Mouse (Mus musculus) cerebellum, postnatal 10 days (tissue): ENCODE results near the gene Ddx27.

Experiments
- DNase-seq, 2 experiments: peaks; one replicate each; pipeline ENCODE4 v3.0.0; 2021; ENCODE audit warnings: mixed read lengths in 2 of 2

Gene Ddx27

DNA sequence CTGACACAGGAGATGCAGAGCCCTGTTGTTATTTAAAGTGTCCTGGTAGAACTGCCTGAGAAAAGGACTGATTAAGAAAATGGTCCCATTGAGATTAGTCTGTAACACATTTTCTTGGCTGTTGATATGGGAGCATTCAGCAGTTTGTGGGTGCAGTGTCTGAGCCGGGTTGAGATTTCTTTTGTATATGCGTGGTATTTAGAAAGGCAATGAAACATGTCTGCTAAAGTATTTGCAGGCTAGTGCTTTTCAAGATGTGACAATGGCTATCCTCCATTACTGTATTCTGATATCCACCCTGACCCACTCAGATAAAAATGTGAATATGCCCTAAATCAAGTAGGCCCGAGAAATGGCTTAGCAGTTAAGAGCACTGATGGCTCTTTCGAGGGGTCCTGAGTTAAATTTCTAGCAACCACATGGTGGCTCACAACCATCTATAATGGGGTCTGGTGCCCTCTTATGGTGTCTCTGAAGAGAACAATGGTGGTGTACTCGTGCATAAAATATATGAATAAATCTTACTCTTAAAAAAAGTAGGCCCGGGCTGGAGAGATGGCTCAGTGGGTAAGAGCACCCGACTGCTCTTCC lies 49.0 kb downstream of the Ddx27 start:
- no peak for DNase-seq

GRCm38 (mm10) chr2:167064601-167065295 lies 49.8 kb downstream of the Ddx27 start:
- DNase-seq = no peak

- no peak for DNase-seq
Measured at GRCm38 (mm10) chr2:167066031-167066430, 51.0 kb downstream of the Ddx27 start.

GRCm38 (mm10) chr2:167066528-167067516 lies 51.8 kb downstream of the Ddx27 start:
- DNase-seq = no peak

DNA sequence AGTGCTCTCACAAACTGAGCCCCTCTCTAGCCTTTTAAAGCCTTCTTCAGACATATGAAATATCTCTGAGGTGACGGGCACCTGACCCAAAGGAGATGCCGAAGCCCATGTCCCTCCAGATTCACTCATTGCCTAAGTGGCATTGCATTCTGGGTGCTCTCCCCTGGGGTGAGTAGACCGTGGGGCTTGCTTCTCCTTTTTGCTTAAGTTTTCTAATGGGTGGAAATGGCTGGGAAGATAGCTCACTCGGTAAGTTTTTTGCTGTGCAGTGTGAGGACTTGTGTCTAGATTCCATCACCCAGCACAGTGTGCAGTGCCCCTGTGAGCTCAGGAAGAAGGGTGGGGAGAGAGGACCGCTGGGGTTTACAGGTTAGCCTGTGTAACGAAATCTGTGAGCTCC lies 52.6 kb downstream of the Ddx27 start:
- DNase-seq = no peak

GRCm38 (mm10) chr2:167070341-167070740 lies 55.3 kb downstream of the Ddx27 start:
- peak; percentile 77 to 81 for DNase-seq

- DNase-seq = no peak
Measured at GRCm38 (mm10) chr2:167071266-167071640, 56.3 kb downstream of the Ddx27 start.

GRCm38 (mm10) chr2:167071641-167072601 lies 56.9 kb downstream of the Ddx27 start:
- peak; percentile 98 to 100 for DNase-seq

DNA sequence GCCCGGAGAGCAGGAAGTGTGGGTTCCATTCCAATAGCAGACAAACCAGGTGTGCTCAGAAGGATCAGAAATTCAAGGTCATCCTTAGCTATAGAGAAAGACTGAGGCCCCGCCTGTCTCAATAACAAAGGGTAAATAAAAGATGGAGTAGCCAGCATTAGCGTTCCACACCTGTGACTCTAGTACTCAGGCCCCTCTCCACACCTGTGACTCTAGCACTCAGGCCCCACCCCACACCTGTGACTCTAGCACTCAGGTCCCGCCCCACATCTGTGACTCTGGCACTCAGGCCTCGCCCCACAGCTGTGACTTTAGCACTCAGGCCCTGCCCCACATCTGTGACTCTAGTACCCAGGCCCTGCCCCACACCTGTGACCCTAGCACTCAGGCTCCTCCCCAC lies 59.6 kb downstream of the Ddx27 start:
- DNase-seq = no peak

DNA sequence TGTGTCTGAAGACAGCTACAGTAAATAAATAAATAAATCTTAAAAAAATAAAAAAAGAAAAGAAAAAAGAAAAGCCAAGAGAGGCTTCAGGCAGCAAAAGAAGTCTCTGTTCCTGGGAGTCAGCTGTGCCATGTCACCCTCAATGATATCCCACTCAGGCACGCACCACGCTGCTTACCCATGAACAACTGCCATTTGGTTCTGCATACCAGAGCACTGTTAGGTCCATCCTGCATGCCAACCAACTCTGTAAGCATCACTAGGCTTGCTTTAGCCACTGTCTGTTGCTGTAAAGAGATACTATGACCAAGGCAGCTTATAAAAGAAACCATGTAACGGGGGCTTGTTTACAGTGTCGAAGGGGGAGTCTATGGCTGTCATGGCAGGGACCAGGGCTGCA lies 61.4 kb downstream of the Ddx27 start:
- no peak for DNase-seq

- no peak for DNase-seq
Measured at GRCm38 (mm10) chr2:167076759-167077158, 61.8 kb downstream of the Ddx27 start.

- DNase-seq = no peak
Measured at GRCm38 (mm10) chr2:167077199-167077962, 62.4 kb downstream of the Ddx27 start.

- DNase-seq = no peak
Measured at GRCm38 (mm10) chr2:167078486-167078885, 63.5 kb downstream of the Ddx27 start.

DNA sequence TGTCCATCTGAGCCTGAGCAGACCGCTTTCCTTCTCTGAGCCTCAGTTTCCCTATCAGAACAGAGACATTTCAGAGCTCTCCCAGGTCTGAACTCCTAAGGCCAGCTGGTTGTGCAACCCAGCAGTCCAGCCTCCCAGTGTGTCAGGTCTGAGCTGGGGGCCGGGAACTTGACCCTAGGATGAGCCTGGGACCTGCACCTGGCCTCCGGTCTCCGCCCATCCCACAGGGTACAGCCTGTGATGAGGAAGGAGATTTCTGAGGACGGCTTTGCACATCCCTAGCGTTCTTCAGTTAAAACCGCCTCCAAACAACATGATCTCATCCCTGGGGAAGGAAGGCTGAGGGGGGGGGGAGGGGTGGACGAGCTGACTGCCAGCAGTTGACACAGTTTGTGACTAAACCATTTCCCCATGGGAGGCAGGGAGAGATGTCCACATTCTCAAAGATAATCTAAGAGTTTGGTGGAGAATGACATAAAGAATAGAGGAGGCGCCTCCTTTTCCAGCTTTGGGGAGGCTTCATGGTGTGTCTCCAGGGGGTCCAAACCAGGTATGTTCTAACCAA lies 64.0 kb downstream of the Ddx27 start:
- DNase-seq = peak in 1 of 2 experiments; percentile 22

GRCm38 (mm10) chr2:167079535-167080257 lies 64.7 kb downstream of the Ddx27 start:
- DNase-seq = peak; percentile 80 to 87

DNA sequence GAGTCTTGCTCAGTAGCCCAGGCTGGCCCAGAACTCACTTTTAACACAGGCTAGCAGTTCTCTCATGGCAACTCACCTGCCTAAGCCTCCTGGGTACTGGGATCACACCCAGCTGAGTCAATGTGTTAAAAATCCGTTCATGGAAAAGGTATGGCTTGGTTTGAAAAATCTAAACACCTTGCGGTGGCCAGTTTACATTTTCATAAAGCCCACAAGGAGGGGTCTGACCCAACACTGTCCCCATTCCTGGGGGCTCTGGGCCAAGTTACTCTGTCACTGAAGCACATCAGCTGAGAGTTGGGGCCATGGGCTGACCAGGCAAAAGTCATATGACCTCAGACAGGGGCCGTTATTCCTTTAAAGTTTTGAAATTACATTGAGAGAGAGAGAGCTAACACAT lies 65.4 kb downstream of the Ddx27 start:
- no peak for DNase-seq

DNA sequence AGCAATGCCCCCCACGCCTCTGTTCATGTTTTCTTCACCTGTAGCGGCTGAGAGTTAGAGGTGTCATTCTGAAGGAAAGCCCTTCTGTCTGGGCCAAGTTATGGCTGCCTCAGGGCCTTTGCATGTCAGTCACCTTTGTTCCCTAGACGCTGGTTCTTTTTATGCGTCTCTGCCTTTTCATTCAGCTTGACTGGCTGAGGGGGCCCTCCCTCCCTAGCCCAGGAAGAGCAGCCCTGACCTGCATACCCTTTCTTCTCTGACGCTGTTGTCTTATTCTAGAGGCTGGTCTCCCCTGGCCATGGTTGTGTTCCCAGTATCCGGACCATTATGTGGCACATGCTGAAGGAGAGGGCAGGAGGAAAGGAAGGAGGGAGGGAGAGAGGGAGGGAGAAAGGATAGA lies 66.1 kb downstream of the Ddx27 start:
- DNase-seq = no peak

DNA sequence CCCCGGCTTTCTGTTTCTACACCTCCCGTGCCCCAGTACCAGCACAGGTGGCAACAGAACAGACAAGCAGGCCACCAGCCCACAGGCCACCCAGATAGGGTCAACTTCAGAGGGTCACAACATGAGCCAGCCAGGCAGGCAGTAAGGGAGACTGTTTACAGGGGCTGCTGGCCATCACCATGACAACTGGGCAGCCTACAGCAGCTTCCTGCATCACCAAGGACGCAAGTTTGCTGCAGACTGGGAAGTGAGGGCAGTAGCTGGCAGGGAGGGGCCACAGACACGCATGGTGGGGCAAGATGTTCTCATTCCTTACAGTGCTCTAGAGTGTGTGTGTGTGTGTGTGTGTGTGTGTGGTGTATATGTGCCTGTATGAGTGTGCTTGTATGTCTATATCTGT lies 66.6 kb downstream of the Ddx27 start:
- no peak for DNase-seq
